Mouse (Mus musculus): ENCODE data around the gene P2ry6. TPM values are rescaled to one million over a fixed set of nuclear protein-coding genes. Genes with fewer than 3 reads are reported as not detected.

The P2ry6 gene
- polyA plus RNA-seq (2017; shearing (Covaris generic)), result not detected

GRCm38 (mm10) chr7:100974135-100974903 is at the start of gene P2ry6:
Gene P2ry6, minus strand, starts transcription at chr7:100974649.

DNA sequence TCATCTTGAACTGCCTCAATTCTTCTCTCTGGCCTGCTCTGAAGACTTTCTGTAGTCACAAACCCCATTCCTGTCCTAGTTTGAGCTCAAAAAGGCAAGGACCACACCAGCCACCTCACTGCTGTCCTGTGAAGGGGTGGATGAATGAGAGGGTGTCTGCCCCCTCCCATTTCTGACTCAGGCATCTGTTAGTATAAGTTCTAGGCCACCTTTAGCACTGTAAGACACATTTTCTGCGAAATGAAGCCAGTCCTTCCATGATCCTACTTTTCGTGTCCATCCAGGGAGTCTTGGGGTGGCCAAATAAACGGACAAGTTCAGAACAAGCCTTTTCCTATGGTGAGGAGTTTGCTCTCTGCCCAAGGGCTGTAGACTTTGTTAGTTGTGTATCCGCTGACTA is 38.1 kb upstream of the P2ry6 start, which contains the start of gene P2ry2:
P2ry2 (minus strand) TSS at position 326 of the 400 bp plus-strand sequence.

DNA sequence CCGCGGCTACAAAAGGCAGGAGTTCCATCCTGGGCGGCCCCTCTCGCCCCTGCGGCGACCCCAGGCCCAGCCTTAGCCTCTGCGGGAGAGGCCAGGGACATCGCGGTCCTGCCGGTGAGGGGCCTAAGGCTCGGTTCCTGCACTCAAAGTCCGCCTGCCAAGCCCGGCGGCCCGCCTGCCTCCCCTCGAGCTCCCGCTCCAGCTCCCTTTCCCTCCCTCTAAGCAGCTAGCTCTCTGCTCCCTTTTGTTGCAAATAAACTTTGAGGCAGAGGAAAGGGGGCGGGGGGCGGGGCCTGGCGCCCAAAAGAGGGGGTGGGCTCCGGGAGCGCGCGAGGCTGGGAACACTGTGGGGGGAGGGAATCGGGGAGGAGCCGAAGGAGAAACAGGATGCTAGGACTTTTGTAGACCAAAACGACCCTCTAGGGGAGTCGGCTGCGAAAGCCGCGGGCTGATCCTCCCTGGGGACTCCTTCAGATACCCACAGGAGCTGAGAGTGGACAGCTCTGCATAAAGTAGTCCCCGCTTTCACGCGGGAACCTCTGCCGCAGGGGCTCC is 42.4 kb downstream of the P2ry6 start, which contains the start of gene Arhgef17:
Arhgef17 (minus strand) TSS at position 182 of the 555 bp plus-strand sequence.

Other genes with a start within 250 kb of the P2ry6 start
- gene Relt, start 111.2 kb downstream of the P2ry6 start, polyA plus RNA-seq (2017; shearing (Covaris generic)), result 31.9 TPM
- 0.11 TPM for gene Arhgef17, start 42.5 kb downstream of the P2ry6 start, polyA plus RNA-seq (2017; shearing (Covaris generic))
- gene P2ry2, start 38.2 kb upstream of the P2ry6 start, polyA plus RNA-seq (2017; shearing (Covaris generic)), result not detected
- gene Fchsd2, start 118.2 kb upstream of the P2ry6 start, polyA plus RNA-seq (2017; shearing (Covaris generic)), result 42.5 TPM